Mouse (Mus musculus) urinary bladder, adult 2 months (tissue): ENCODE results near the gene Fdxacb1. TPM values are rescaled to one million over a fixed set of nuclear protein-coding genes. Genes with fewer than 3 reads are reported as not detected.

Source experiments
- DNase-seq: peaks from one replicate; pipeline ENCODE4 v3.0.0; 2022; ENCODE audit warnings: low spot score
- polyA plus RNA-seq: library from polyadenylated mRNA; depleted of rRNA; stranded (reverse); fragments of >200 nt; gene quantifications from 2 replicates; pipeline ENCODE4 v1.2.3, GENCODE M21; 2012; rRNA removed

Gene Fdxacb1
- polyA plus RNA-seq: 8.2 and 8.6 TPM in 2 replicates

DNA sequence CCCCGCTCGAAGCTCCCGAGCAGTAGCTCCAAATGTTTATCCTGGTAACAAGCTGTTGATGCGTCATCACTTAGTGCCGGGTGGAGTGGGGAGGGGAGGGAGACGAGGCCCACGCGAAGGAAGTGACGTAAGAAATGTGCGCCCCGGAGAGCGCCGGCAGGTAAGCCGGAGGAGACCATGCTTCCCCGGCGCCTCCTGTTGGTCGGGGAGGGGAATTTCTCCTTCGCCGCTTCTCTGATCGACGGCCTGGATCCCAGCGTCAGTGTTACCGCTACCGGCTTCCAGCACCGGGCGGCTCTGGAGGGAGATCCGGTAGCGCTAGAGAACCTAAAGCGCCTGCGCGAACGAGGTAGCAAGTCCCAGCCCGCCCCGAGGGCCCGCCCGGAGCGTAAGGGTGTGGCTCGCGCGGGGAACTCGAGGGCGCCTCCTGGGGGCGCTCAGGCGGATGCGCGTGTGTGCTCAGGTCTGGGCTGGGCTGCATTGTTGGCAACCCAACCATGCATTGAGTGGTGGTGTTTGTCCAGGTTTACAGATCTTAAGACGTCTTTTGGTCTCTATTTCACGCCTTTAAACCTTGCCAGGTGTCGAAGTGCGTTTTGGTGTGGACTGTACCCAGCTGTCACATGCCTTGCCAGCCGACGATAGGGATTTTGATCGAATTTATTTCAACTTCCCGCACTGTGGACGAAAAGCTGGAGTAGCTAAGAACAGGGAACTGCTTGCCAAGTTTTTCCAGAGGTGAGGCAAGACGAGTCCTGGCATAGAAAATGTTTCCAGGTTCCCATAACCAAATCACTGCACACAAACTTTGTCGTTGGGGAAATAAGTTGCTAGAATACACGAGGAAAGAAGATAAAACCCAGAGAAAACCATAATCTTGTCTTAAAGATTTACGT is at the start of gene Fdxacb1:
Fdxacb1 (plus strand) TSS at position 130 of the 896 bp plus-strand sequence.
- peak; percentile 92 for DNase-seq

DNA sequence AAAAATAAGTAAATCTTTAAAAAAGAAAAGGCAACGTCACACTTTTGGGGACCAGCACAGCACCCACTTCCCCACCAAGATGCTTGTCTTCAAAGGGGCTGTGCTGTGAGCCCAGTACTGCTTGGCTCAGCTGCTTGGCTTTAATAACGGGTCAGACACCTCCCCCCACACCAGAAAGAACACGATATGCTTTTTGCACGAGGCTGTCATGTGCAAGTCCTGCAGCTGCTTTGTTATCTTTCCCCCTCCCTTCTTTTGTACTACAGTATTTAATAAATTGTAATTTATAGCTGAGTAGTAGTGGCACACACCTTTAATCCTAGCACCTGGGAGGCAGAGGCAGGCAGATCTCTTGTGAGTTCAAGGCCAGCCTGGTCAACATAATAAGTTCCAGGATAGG is 49.2 kb upstream of the Fdxacb1 start:
- DNase-seq: no peak

DNA sequence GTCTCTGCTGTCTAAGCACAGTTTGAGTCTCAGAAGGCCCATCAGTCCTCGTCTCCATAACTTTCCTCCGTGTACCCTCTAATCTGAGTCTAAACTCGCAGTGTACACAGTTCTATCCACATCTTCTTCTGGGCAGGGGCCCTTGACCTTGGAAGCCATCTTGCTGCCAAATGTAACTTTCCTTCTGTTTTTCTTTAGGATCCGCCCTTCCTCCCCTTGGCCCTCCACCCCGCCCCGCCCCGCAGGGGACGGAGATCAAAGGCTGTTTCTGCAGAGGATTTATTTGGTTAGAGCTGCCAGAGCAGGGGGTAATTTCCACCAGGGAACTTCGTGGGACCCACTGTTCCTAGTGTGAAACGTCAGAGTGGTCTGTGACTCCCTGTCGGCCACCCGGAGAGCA is 47.0 kb upstream of the Fdxacb1 start:
- DNase-seq: no peak

DNA sequence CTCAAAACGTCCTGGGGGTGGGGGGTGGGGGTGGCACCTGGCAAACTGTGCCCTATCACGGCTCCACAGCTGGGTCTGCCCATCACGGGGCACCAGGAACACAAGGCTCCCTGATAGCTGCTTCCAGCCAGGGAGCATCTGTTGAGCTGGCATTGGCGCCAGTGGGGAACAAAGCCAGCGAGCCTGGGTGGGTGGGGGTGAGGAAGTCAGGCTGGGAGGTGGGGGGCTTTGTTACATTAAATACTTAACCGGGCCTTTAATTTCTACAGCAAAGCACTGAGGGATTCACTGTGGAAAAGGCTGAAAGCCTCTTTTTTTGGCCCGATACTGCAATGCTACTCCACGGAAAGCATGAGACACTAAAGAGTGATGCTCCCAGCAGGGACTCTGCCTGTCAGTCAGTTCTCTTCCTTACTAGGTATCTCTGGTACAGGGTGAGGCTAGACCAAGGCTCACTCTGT is 45.6 kb upstream of the Fdxacb1 start:
- DNase-seq: no peak

DNA sequence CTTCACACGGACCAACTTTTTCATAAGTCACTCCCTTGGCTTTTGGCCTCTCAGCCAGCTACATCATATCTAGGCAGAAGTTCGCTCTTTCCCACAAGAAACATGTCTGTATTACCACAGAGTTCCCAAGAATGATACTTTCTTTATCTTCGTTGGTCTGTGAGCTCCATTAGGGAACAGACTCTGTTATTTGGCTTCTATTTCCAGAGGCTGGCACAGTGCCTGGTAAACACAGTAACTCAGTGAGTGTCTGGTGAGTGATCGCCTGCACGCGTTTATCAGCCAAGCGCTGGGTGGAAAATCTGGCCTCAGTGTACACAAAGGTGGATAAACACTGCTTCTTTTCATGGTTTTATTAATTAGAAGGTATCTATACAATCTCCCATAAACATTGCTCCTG is 44.6 kb upstream of the Fdxacb1 start:
- no peak for DNase-seq

DNA sequence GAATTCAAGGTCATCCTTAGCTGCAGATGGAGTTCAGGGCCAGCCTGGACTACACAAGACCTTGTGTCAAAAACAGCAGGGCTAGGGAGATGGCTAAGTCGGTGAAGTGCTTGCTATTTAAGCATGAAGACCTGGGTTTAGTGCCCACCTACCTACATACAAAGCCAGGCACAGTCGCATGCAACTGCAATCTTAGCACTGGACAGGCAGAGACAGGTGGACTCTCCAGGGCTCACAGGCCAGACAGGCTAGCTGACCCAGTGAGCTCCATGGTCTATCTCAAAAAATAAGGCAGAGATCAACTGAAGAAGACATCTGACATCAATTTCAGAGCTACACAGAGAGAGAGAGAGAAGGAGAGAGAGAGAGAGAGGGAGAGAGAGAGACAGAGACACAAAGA is 43.9 kb upstream of the Fdxacb1 start:
- no peak for DNase-seq

DNA sequence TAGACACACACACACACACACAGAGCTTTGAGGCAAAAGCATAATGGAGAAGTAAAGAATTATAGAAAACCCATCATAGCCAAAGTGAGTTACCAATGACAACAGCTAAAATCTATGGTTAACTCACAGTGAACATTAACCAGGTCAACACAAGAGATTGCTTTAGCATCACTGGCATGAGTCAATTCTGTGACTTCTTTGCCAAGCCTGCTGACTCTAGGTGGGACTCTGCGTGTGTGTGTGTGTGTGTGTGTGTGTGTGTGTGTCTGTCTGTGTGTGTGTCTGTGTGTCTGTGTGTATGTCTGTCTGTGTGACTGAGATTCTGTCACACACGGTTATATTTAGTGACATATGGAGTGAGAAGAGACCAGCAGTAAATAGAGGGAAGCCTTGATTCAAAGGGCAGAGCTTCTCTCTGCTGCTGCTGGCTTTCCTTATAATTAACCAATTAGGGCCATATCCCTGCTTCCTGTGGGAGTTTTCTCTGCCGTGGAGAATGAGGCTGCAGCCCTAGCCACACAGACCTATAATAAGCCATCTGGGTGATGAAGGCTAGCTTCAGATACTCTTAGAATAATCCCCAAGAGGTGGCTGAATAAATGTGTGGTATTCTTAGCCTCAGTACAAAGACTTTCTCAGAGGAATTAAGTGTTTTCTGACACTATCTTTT is 43.2 kb upstream of the Fdxacb1 start:
- no peak for DNase-seq

DNA sequence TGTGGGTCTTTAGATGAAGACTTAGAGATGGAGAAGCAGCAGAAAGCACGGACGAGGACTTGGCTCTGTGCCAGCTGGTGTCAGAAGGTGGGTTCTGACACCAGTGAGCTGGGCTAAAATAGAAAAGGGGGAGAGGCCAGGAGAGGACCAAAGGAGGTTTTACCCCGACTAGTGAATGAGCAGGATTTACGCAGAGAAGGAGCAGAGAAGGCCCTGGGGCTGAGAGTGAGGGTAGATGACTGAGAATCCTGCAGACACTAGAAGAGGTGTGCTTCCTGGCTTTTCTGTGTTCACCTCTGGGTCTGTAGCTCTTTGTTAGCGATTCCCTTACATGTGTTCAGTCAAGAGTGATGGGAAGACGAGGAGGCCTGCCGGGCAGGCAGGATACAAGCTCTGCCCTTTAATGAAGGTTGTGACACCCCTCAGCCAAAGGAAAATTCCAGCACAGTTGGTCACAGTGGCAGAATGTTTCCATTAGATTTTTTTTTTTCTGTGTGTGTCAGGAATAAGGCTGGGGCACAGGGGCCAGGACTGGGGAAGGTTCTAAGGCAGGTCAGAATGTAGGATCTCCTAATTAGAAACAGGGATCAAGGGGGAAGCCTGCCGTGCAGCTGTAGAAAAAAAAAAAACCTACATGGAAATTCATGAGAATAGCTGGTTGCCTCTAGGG is 42.0 kb upstream of the Fdxacb1 start:
- no peak for DNase-seq

DNA sequence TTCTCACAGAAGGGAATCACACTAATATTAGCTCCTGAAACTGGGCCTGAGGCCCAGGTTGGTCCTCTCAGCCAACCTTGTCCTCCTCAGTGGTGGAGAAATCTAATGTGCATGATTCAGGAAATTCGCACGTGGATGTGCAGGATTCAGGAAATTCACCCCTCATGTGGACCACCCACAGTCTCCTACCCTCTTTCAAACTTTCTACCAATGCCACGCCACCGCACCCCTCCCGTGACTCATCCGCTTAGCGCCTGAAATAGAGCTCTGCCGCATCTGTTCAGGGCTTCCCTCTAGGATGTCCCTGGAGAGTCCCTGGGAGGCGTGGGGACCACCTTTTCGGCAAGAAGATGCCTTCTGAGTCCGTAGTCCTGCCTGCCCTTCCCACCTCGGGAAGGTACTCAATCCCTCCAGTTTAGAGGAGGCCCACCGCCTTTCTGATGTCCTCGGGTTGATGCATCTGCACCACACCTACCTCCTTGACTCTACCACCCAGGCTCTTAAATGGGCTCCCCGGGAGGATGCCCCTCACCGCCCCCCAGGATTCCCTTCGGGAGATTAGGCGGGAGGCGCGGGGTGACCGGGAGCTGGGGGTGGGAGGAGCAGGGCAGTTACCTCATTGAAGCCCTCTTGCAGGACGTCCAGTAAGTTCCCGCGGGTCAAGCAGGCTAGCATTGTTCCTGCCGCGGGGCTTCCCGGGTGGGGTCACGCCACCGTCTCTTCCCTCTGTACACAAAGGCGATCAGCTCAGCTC is 40.7 kb upstream of the Fdxacb1 start:
- no peak for DNase-seq

DNA sequence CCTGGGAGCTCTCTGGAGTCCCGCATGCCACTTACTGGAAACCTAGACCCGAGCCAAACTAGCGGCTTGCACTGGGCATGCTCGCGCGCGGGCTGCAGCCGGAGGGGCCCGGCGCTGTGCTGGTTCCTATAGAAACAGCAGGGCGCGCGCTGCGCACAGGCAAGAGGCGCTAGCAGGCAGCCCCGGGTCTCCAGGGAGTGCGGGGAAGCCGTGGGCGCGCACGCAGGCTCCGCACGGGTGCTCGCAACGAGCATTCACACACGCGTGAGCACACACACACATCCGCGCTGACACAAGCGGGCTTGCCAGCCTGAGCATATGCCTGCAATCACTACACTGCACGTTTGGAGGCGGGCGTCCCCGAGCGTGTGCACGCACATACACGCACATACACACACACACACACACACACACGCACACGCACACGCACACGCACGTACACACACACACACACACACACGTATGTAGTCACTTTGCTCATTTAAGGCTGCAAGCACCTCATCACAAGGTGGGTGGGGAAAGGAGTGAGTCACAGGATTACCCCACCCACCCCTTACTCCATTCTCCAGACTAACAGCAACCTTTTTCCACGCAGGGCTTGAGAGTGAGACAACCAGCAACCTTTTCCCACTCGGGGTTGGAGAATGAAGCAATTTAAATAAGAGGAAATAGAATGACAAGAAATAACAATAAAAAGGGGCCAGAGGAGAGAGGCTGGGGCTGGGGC is 39.9 kb upstream of the Fdxacb1 start:
- DNase-seq: peak; percentile 40

DNA sequence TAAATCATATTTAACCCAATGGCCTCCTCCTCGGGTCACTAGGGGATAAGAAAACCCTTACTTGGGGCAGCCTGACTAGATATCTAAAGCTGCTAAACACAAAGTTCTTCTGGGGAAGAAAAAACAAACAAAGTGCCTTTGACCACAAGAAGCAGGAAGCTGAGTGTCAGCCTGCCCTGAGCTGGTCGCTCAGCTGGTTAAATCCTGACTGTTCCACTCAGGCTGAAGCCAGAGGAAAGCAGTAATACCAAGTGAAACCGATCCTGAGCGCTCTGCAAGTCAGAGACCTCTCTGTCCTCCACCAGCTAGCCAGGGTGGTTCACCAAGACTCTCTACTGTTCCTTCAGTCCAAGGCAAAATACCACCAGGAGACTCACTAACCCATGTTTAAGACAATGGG is 38.4 kb upstream of the Fdxacb1 start:
- DNase-seq: no peak

DNA sequence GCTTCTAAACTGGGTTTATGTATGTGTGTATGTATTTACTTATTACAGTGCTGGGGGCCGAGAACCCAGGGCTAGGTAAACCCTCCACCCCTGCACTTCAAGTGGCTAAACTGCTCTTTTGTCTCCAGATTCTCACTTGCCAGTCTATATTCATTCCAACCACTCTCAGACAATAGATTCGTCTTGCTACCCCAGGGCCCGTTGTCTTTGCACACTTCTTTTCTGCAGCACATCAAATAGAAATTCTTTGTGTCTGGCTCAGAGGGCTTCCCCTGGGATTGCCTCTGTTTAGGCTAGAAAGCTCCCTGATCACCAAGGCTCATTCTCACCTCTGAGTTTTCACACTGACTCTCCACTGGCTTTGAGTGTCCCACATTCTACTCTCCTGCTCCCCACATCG is 35.5 kb upstream of the Fdxacb1 start:
- DNase-seq: no peak

DNA sequence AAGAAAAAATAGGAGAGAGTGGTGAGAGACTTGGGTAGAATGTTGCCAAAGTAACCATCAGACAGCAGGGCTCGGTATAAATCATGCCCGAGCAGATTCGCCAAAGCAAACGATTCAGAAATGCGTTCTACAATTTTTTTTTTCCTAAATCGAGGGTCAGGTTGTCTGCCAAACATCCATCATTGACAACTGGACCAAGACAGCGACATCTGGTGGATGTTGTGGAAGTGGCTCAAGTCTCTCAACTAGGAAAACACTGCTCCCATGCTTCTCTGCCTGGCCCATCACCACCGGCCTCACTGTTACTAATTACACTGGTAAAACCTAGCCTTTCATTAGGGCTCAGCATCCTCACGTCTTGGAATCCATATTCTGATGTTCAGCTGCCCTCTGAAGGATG is 33.0 kb upstream of the Fdxacb1 start:
- DNase-seq: no peak

DNA sequence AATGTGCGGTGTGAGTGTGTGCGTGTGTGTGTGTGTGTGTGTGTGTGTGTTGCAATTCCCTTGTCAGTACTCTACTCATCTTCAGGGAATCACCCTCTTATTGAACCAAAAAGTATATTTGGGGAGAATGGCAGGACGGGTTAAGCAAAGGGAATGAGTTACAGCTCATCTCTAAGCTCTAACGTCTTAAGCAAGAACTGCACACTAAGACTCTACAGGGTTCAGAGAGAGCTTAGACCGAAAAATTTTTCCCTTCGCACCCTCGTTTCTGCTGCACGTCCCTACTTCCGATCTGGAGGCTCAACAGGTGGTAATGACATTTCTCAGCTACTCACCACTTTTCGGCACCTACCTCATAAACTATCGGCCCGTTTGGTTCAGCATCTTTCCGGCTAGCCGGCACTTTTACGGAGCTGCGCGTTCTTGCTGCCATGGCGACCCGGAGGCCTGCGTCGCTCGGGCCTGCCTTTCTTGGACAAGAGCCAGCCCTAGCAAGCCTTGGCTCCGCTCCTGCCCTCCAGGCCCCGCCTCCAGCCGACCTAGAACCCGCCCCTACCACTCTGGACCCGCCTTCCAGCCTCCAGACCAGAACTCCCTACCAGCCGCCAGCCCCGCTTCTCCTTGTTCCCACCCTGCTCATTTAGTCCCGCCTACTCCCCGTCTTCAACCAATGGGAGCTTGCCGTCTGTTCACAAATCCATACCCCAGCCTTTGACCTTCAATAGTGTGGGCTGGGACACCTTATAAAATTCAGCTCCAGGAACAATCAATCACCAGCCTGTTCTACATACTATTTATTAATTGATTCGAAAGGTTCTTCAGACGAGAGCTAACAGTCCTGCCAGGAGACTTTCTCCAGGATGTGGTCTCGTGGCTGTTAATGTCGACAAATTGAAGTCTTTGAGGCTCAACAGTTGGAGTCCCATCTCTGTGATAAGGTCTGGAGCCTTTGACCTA is 28.8 kb upstream of the Fdxacb1 start, which contains the start of gene Dixdc1:
Dixdc1 (minus strand) TSS at position 604 of the 957 bp plus-strand sequence.
- peak; percentile 84 for DNase-seq

DNA sequence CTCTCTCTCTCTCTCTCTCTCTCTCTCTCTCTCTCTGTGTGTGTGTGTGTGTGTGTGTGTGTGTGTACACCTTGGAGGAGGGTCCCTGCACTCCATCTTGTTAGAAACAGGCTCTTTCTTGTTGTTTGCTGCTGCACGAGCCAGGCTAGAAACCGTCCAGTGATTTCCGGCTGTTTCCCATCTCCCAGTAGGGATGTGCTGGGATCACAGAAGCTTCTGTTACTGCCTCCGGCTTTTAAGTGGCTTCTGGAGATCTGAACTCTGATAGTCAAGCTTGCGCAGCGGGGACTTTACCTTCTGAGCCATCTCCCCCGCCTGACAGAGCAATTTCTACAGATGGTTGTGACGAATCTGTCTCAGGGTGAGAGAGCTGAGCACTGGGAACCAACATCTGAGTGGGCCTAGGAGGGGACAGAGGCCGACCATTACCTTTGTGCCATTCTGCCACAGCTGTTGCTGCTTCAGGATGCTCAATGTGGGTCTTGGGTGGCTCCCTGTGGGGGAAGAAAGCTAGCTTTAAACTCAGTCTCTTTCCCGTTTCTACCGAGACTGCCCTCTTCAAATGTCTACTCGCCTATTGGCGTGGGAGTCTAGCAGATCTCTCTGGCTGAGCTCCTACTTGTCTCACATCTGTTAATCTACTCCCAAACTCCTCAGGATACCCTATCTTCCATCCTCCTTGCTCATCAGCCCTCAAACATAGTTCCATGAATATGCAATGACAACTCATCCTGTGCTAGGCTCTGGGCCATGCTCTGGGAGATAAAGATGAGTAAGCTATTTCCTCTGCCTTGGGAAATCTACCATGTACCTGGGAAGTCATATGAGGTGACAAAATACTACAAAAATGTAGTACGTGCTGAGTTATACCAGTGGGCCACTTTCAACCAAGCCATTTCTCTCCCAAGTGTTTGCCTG is 26.9 kb upstream of the Fdxacb1 start:
- no peak for DNase-seq

DNA sequence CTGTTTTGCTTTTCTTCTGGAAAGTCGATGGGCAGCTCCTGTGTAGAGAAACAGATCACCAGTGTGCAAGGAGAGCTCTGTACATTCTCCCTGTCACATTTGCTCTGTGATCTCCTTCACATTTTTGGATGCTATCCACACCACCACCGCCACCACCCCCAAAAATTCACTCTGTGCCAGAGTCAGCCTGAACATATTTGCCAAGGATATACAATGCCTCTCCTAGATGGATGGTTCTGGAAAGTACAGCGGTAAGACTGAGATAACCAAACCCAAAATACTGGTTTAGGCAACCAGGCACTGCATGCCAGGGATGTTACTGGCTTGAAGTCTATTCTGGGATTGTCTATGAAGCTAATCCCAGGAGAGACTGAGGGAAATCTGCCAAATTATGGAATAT is 25.8 kb upstream of the Fdxacb1 start:
- DNase-seq: no peak

DNA sequence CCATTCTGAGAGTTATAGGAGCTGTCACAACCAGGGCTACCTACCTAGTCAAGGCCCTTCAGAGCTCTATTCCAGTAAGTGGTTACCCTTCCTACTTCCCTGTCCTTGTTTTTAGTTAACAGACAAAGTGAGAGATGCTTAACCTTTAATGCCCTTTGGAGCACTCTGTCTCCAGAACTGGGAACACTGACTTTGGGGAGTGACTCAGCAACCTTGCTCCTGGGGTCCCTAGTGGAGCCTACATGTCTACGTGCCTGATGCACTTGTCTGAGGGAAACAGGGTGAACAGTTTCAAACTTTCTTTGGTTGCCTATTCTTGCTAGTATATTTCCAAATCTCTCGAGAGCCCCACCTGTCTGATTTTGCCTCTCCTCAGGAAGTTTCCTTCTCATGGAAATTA is 25.3 kb upstream of the Fdxacb1 start:
- DNase-seq: no peak

DNA sequence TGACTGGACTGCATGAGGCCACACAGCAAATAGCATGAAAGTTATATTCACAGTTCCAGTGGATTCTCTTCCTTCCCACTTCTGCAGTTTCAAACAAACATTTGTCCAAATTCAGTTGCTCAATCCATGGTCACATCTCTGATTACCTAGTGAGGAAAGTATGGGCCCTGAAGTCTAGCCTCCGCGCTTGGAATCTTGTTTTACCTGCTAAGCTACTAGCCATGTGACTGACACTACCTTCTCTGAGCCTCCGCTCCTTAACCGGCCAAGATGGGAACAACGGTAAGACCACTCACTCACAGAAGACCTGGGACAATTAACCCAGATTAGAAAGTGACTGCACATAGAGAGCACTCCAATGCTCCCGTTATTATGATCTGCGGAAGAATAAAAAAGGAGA is 22.2 kb upstream of the Fdxacb1 start:
- no peak for DNase-seq

DNA sequence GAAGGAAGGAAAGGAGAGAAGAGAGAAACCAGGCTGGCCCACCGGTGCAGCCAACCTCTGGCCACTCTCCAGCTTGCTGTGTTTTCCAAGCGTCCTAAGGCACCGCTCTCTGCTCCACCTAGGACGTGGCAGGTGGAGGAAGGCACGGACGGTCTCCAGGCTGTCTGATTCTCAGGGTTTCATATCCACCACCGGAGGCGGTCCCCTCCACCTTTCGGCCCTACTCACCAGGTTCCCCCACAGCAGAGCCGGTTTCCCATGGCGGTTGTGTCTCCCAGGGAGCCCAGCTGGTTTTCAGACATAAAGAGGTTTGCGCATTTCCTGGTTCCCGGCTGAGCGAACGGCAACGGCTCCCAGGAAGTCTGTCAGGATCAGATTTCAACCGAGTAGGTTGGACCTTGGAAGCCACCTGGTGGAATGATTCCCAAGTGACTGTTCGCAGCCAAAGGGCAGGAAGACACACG is 21.8 kb upstream of the Fdxacb1 start, which contains the start of gene 2310030G06Rik:
2310030G06Rik (minus strand) TSS at position 323 of the 464 bp plus-strand sequence.
- peak; percentile 43 for DNase-seq
